Mouse (Mus musculus) midbrain, embryonic 15.5 days (tissue): ENCODE data around the gene Mrpl57. TPM values are rescaled to one million over a fixed set of nuclear protein-coding genes. Genes with fewer than 3 reads are reported as not detected.
"Not testable (repeated sequence)": the region's sequence is repeated elsewhere in the genome, so short reads cannot be mapped to it uniquely, and the experiment has no call there.

Source experiments
- ATAC-seq: fragments of 200-750 bp; cut with Nextera tagmentation; replicated peaks from 2 replicates; pipeline ENCODE4 v1.8.0; 2017; ENCODE audit warnings: moderate TSS enrichment
- H3K27ac ChIP-seq: fragments of 300-500 bp; sonication (generic); 2 replicates; pipeline ENCODE4 v1.5.1; 2015; ENCODE audit warnings: mild to moderate bottlenecking, inconsistent platforms
- H3K27me3 ChIP-seq: fragments of 300-500 bp; sonication (generic); replicated peaks from 2 replicates; pipeline ENCODE4 v1.6.1; 2015; ENCODE audit warnings: inconsistent platforms
- H3K36me3 ChIP-seq: fragments of 300-500 bp; sonication (generic); replicated peaks from 2 replicates; pipeline ENCODE4 v1.6.1; 2015; ENCODE audit warnings: inconsistent platforms
- H3K4me1 ChIP-seq: fragments of 300-500 bp; sonication (generic); 2 replicates; pipeline ENCODE4 v1.6.1; 2015; ENCODE audit warnings: inconsistent platforms
- H3K4me2 ChIP-seq: fragments of 300-500 bp; sonication (generic); 2 replicates; pipeline ENCODE4 v1.6.1; 2015; ENCODE audit warnings: inconsistent platforms, mild to moderate bottlenecking, moderate library complexity
- H3K4me3 ChIP-seq: fragments of 300-500 bp; sonication (generic); 2 replicates; pipeline ENCODE4 v1.5.1; 2015; ENCODE audit warnings: mild to moderate bottlenecking, inconsistent platforms
- H3K9ac ChIP-seq: fragments of 300-500 bp; sonication (generic); 2 replicates; pipeline ENCODE4 v1.6.1; 2015; ENCODE audit warnings: mild to moderate bottlenecking, inconsistent platforms
- H3K9me3 ChIP-seq: fragments of 300-500 bp; sonication (generic); 2 replicates; pipeline ENCODE4 v1.6.1; 2016; ENCODE audit warnings: inconsistent platforms
- WGBS: fragments of 180-500 bp; shearing (Covaris S2); methylation state at CpG from one replicate; pipeline ENCODE4 v1.1.7; 2015; ENCODE audit warnings: mixed read lengths; 5-methylcytosine and 5-hydroxymethylcytosine counted together
- polyA plus RNA-seq: library from polyadenylated mRNA; unstranded; fragments of >200 nt; fragmentation: Nextera tagmentation; extraction: Ambion mirVana; gene quantifications from 2 replicates; pipeline ENCODE4 v1.2.1, GENCODE M21; 2015

Gene Mrpl57
- polyA plus RNA-seq, 1 experiment from 2014 or later: 132 TPM

- ATAC-seq: no peak
- WGBS: 75% methylated on average over 1 of the region's 1 CpGs
- Histone ChIP-seq H3K4me1 (peaks cover 18% of the 10 kb centered on the region), H3K36me3 (no peaks in the 10 kb centered on the region), H3K9ac (peak overlapping the region; percentile 84), H3K27me3 (no peaks in the 10 kb centered on the region), H3K4me2 (peak overlapping the region; percentile 63), H3K4me3 (peak overlapping the region; percentile 72), H3K27ac (peak overlapping the region; percentile 90), H3K9me3 (no peaks in the 10 kb centered on the region)
Measured at GRCm38 (mm10) chr14:57827284-57827683, 1.2 kb downstream of the Mrpl57 start.

GRCm38 (mm10) chr14:57833526-57833925 is 7.5 kb downstream of the Mrpl57 start:
- ATAC-seq: no peak
- WGBS: 98% methylated on average over 2 of the region's 2 CpGs
- no peak overlapping the region for H3K9ac ChIP-seq

GRCm38 (mm10) chr14:57835157-57835556 is 9.1 kb downstream of the Mrpl57 start:
- no peaks in the 10 kb centered on the region for H3K27me3 ChIP-seq
- H3K36me3 ChIP-seq: peaks cover 23% of the 10 kb centered on the region
- no peak overlapping the region for H3K4me2 ChIP-seq
- H3K9me3 ChIP-seq: no peaks in the 10 kb centered on the region
- H3K4me3 ChIP-seq: no peak overlapping the region
- H3K27ac ChIP-seq: no peak overlapping the region
- ATAC-seq: no peak
- no peaks in the 10 kb centered on the region for H3K4me1 ChIP-seq
- H3K9ac ChIP-seq: no peak overlapping the region
- 94% methylated on average over 10 of the region's 10 CpGs for WGBS

More at GRCm38 (mm10) chr14:57833526-57833925, 7.5 kb downstream of the Mrpl57 start:
- Histone ChIP-seq H3K4me1 (no peaks in the 10 kb centered on the region), H3K4me3 (no peak overlapping the region), H3K36me3 (peaks cover 19% of the 10 kb centered on the region), H3K27me3 (no peaks in the 10 kb centered on the region), H3K9me3 (no peaks in the 10 kb centered on the region), H3K27ac (no peak overlapping the region), H3K4me2 (no peak overlapping the region)

- 91% methylated on average over 3 of the region's 3 CpGs for WGBS
- ATAC-seq: no peak
- H3K9me3 ChIP-seq: no peaks in the 10 kb centered on the region
- H3K36me3 ChIP-seq: peaks cover 20% of the 10 kb centered on the region
- no peaks in the 10 kb centered on the region for H3K4me1 ChIP-seq
- H3K27me3 ChIP-seq: no peaks in the 10 kb centered on the region
- no peak overlapping the region for H3K9ac ChIP-seq
- no peak overlapping the region for H3K4me2 ChIP-seq
- H3K27ac ChIP-seq: no peak overlapping the region
- H3K4me3 ChIP-seq: no peak overlapping the region
Measured at GRCm38 (mm10) chr14:57844535-57844934, 18.5 kb downstream of the Mrpl57 start.

- not testable (repeated sequence) for H3K27ac ChIP-seq, H3K4me1 ChIP-seq, H3K4me2 ChIP-seq, H3K9me3 ChIP-seq, H3K9ac ChIP-seq, H3K4me3 ChIP-seq, H3K27me3 ChIP-seq, ATAC-seq
- peaks cover 22% of the 10 kb centered on the region for H3K36me3 ChIP-seq
- WGBS: 82% methylated on average over 5 of the region's 5 CpGs
Measured at GRCm38 (mm10) chr14:57848061-57848460, 22.0 kb downstream of the Mrpl57 start.

GRCm38 (mm10) chr14:57848646-57849045 is 22.6 kb downstream of the Mrpl57 start:
- no peak overlapping the region for H3K27ac ChIP-seq
- H3K4me1 ChIP-seq: no peaks in the 10 kb centered on the region
- H3K27me3 ChIP-seq: no peaks in the 10 kb centered on the region
- WGBS: 93% methylated on average over 2 of the region's 2 CpGs
- peaks cover 23% of the 10 kb centered on the region for H3K36me3 ChIP-seq
- H3K4me3 ChIP-seq: no peak overlapping the region
- H3K9ac ChIP-seq: no peak overlapping the region
- H3K4me2 ChIP-seq: no peak overlapping the region
- no peak for ATAC-seq
- H3K9me3 ChIP-seq: no peaks in the 10 kb centered on the region

GRCm38 (mm10) chr14:57850330-57850729 is 24.3 kb downstream of the Mrpl57 start:
- Histone ChIP-seq H3K27me3 (no peaks in the 10 kb centered on the region), H3K9ac (no peak overlapping the region), H3K36me3 (peaks cover 11% of the 10 kb centered on the region; the same call in 1 of the 2 replicates), H3K9me3 (no peaks in the 10 kb centered on the region), H3K4me3 (no peak overlapping the region), H3K4me2 (no peak overlapping the region), H3K27ac (no peak overlapping the region), H3K4me1 (no peaks in the 10 kb centered on the region)
- ATAC-seq: no peak
- 91% methylated on average over 3 of the region's 3 CpGs for WGBS

GRCm38 (mm10) chr14:57852961-57853360 is 26.9 kb downstream of the Mrpl57 start:
- Histone ChIP-seq H3K27ac (no peak overlapping the region), H3K4me2 (no peak overlapping the region), H3K9me3 (no peaks in the 10 kb centered on the region), H3K4me1 (no peaks in the 10 kb centered on the region), H3K4me3 (no peak overlapping the region), H3K9ac (no peak overlapping the region), H3K36me3 (peaks cover 10% of the 10 kb centered on the region; the same call in 1 of the 2 replicates), H3K27me3 (no peaks in the 10 kb centered on the region)
- 50% methylated on average over 2 of the region's 2 CpGs for WGBS
- no peak for ATAC-seq

GRCm38 (mm10) chr14:57856037-57856436 is 30.0 kb downstream of the Mrpl57 start:
- H3K4me1 ChIP-seq, H3K4me3 ChIP-seq, H3K27me3 ChIP-seq, H3K4me2 ChIP-seq, H3K9me3 ChIP-seq, ATAC-seq, H3K27ac ChIP-seq, H3K9ac ChIP-seq: not testable (repeated sequence)
- H3K36me3 ChIP-seq: peaks cover 10% of the 10 kb centered on the region; the same call in 1 of the 2 replicates

GRCm38 (mm10) chr14:57858601-57859000 is 32.6 kb downstream of the Mrpl57 start:
- no peak overlapping the region for H3K9ac ChIP-seq
- no peaks in the 10 kb centered on the region for H3K27me3 ChIP-seq
- 94% methylated on average over 2 of the region's 2 CpGs for WGBS
- no peaks in the 10 kb centered on the region for H3K4me1 ChIP-seq
- H3K9me3 ChIP-seq: no peaks in the 10 kb centered on the region
- no peak overlapping the region for H3K27ac ChIP-seq
- no peak for ATAC-seq
- H3K36me3 ChIP-seq: 0 out of 2 replicates have a peak, but pooled peaks cover 5% of the 10 kb centered on the region
- H3K4me3 ChIP-seq: no peak overlapping the region
- no peak overlapping the region for H3K4me2 ChIP-seq

- no peaks in the 10 kb centered on the region for H3K9me3 ChIP-seq
- H3K4me3 ChIP-seq: no peak overlapping the region
- H3K36me3 ChIP-seq: 0 out of 2 replicates have a peak, but pooled peaks cover 5% of the 10 kb centered on the region
- H3K4me1 ChIP-seq: no peaks in the 10 kb centered on the region
- no peaks in the 10 kb centered on the region for H3K27me3 ChIP-seq
- H3K4me2 ChIP-seq: no peak overlapping the region
- no peak for ATAC-seq
- H3K9ac ChIP-seq: no peak overlapping the region
- H3K27ac ChIP-seq: no peak overlapping the region
Measured at GRCm38 (mm10) chr14:57859520-57859919, 33.5 kb downstream of the Mrpl57 start.

GRCm38 (mm10) chr14:57861987-57862412 is 36.0 kb downstream of the Mrpl57 start:
- 91% methylated on average over 4 of the region's 4 CpGs for WGBS
- no peak for ATAC-seq
- H3K4me3 ChIP-seq: no peak overlapping the region
- H3K27me3 ChIP-seq: no peaks in the 10 kb centered on the region
- no peak overlapping the region for H3K27ac ChIP-seq
- H3K9me3 ChIP-seq: no peaks in the 10 kb centered on the region
- no peak overlapping the region for H3K9ac ChIP-seq
- peaks cover 16% of the 10 kb centered on the region for H3K36me3 ChIP-seq
- H3K4me1 ChIP-seq: no peaks in the 10 kb centered on the region
- H3K4me2 ChIP-seq: no peak overlapping the region

GRCm38 (mm10) chr14:57863129-57863528 is 37.1 kb downstream of the Mrpl57 start:
- Histone ChIP-seq H3K4me3 (no peak overlapping the region), H3K9ac (no peak overlapping the region), H3K36me3 (peaks cover 16% of the 10 kb centered on the region), H3K4me2 (no peak overlapping the region), H3K9me3 (no peaks in the 10 kb centered on the region), H3K27ac (no peak overlapping the region), H3K4me1 (no peaks in the 10 kb centered on the region), H3K27me3 (no peaks in the 10 kb centered on the region)
- WGBS: 81% methylated on average over 2 of the region's 2 CpGs
- ATAC-seq: no peak
